Mouse (Mus musculus) ES-Bruce4 (cell line): ENCODE measurements around the gene Isg20l2.

Experiments used
- CTCF ChIP-seq: IDR thresholded peaks from one replicate; pipeline ENCODE4 v1.8.1; 2011; ENCODE audit warnings: low read depth, low read length
- POLR2A ChIP-seq: IDR thresholded peaks from one replicate; pipeline ENCODE4 v1.8.1; 2011; ENCODE audit warnings: low read length; ENCODE audit not compliant: insufficient read depth

DNA sequence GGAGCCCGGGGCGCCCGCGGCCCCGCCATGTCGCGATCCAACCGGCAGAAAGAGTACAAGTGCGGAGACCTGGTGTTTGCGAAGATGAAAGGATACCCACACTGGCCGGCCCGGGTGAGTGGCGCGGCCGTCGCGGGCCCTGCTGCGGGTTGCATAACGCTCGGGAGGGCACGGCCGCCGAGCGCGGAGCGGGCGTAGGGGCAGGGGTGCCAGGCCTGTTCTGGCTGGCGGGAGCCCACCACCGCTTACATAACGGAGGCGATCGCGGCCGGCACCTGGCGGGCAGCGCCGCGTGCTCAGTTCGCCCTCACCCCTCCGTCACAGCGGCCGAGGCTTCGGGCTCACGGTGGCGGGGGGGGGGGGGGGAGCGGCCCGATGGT, 23.5 kb upstream of the Isg20l2 start:
- no peak for TF ChIP-seq CTCF
- TF ChIP-seq POLR2A, result no peak
